Comparison of ENCODE assay signal across 8 mouse cellular contexts in genomic region chr10:75451036-75451786, GRCm38 (mm10). TPM values are rescaled to one million over a fixed set of nuclear protein-coding genes. Genes with fewer than 3 reads are reported as not detected.
DNase-seq lines count a peak whose midpoint lies in the region; ATAC-seq lines count a peak whose summit lies in the region.

No protein-coding gene starts in this region.

- no peaks in the 10 kb centered on the region for H3K36me3 ChIP-seq in embryonic facial prominence, embryonic 12.5 days
- no peaks in the 10 kb centered on the region for H3K36me3 ChIP-seq in heart, embryonic 15.5 days
- no peaks in the 10 kb centered on the region for H3K36me3 ChIP-seq in midbrain, embryonic 16.5 days (ENCODE audit: control insufficient read depth, insufficient read depth, low read length)

- H3K27ac ChIP-seq in embryonic facial prominence, embryonic 12.5 days: no peak overlapping the region
- peak overlapping the region; percentile 94 for H3K27ac ChIP-seq in heart, embryonic 15.5 days
- no peak overlapping the region for H3K27ac ChIP-seq in midbrain, embryonic 16.5 days (ENCODE audit: low read length)

- no peak overlapping the region for H3K4me3 ChIP-seq in embryonic facial prominence, embryonic 12.5 days
- no peak overlapping the region for H3K4me3 ChIP-seq in heart, embryonic 15.5 days
- no peak overlapping the region for H3K4me3 ChIP-seq in midbrain, embryonic 16.5 days (ENCODE audit: low read depth, low read length)

- no peaks in the 10 kb centered on the region for H3K9me3 ChIP-seq in embryonic facial prominence, embryonic 12.5 days
- no peaks in the 10 kb centered on the region for H3K9me3 ChIP-seq in heart, embryonic 15.5 days (replicated peaks)
- no peaks in the 10 kb centered on the region for H3K9me3 ChIP-seq in midbrain, embryonic 16.5 days (replicated peaks; ENCODE audit: control insufficient read depth, low read length, poor library complexity, severe bottlenecking)

- WGBS in embryonic facial prominence, embryonic 12.5 days: 61% methylated on average over 10 of the region's 10 CpGs
- WGBS in heart, embryonic 15.5 days: 17% methylated on average over 10 of the region's 10 CpGs
- 30% methylated on average over 10 of the region's 10 CpGs for WGBS in midbrain, embryonic 16.5 days

- H3K4me2 ChIP-seq in embryonic facial prominence, embryonic 12.5 days (replicated peaks): no peak overlapping the region
- peak overlapping the region; percentile 30 for H3K4me2 ChIP-seq in heart, embryonic 15.5 days
- H3K4me2 ChIP-seq in midbrain, embryonic 16.5 days (ENCODE audit: low read length): no peak overlapping the region

- ATAC-seq in embryonic facial prominence, embryonic 12.5 days (ENCODE audit: insufficient number of reproducible peaks, insufficient read depth, low FRiP score, low TSS enrichment): peak; percentile 6; the same call in 1 of the 2 replicates
- peak; percentile 84 for ATAC-seq in heart, embryonic 15.5 days (replicated peaks; ENCODE audit: insufficient number of reproducible peaks, insufficient read depth, low FRiP score, low read depth)
- ATAC-seq in midbrain, embryonic 16.5 days: peak; percentile 58; the same call in 1 of the 2 replicates

- DNase-seq in right cerebral cortex, postnatal 14 days: peak; percentile 36
- DNase-seq in right cerebral cortex, adult 18-20 months: no peak
- peak; percentile 91 for DNase-seq in kidney, postnatal 14 days
- no peak for DNase-seq in frontal cortex, postnatal 36 days (ENCODE audit: low spot score in 2 of 2)
- DNase-seq in spleen, postnatal 36 days (ENCODE audit: low spot score in 2 of 2): no peak

- H3K9ac ChIP-seq in embryonic facial prominence, embryonic 12.5 days: no peak overlapping the region
- H3K9ac ChIP-seq in heart, embryonic 15.5 days: no peak overlapping the region
- no peak overlapping the region for H3K9ac ChIP-seq in midbrain, embryonic 16.5 days (ENCODE audit: low read depth, low read length)

- no peaks in the 10 kb centered on the region for H3K27me3 ChIP-seq in embryonic facial prominence, embryonic 12.5 days
- H3K27me3 ChIP-seq in heart, embryonic 15.5 days: no peaks in the 10 kb centered on the region
- no peaks in the 10 kb centered on the region for H3K27me3 ChIP-seq in midbrain, embryonic 16.5 days (ENCODE audit: control insufficient read depth, insufficient read depth, low read depth, low read length)

- H3K4me1 ChIP-seq in embryonic facial prominence, embryonic 12.5 days: peaks cover 9% of the 10 kb centered on the region
- H3K4me1 ChIP-seq in heart, embryonic 15.5 days (replicated peaks): peaks cover 60% of the 10 kb centered on the region
- no peaks in the 10 kb centered on the region; the same call in 1 of the 2 replicates for H3K4me1 ChIP-seq in midbrain, embryonic 16.5 days (ENCODE audit: control insufficient read depth, insufficient read depth, low read length)

RNA-seq across cellular contexts. Expression of gene Upb1, which starts 50.3 kb away (rescaled TPM):
- 0.18 and 0.49 TPM in 2 replicates for polyA plus RNA-seq in embryonic facial prominence, embryonic 12.5 days (2016; fragmentation: Nextera tagmentation; extraction: Ambion mirVana)
- polyA plus RNA-seq in heart, embryonic 15.5 days (2015; fragmentation: Nextera tagmentation; extraction: Ambion mirVana): 0.62 and 0.75 TPM in 2 replicates
- polyA plus RNA-seq in midbrain, embryonic 16.5 days (2015; fragmentation: Nextera tagmentation; extraction: Ambion mirVana): 0.41 and 0.42 TPM in 2 replicates

Comparison
In these comparisons a context has a peak if more than half of its experiments do, and no peak if none do; other contexts are left out.
1. DNase-seq: peak in right cerebral cortex, postnatal 14 days (single experiment) and kidney, postnatal 14 days (single experiment); none in right cerebral cortex, adult 18-20 months (single experiment), frontal cortex, postnatal 36 days (0 of 2) and spleen, postnatal 36 days (0 of 2).
2. ATAC-seq: peak in every context shown above with its lines; median percentile 84 in heart, embryonic 15.5 days; 58 in midbrain, embryonic 16.5 days; 6 in embryonic facial prominence, embryonic 12.5 days.